Mouse (Mus musculus) olfactory bulb, adult 2 months (tissue): ENCODE data around the gene Fbxl13.

Source experiments
- CTCF ChIP-seq: fragments of 200-500 bp; IDR thresholded peaks from 2 replicates; pipeline ENCODE4 v1.5.1; 2012; ENCODE audit warnings: low read depth, mild to moderate bottlenecking, low read length, moderate library complexity; ENCODE audit not compliant: insufficient read depth
- POLR2A ChIP-seq: fragments of 200-500 bp; IDR thresholded peaks from 2 replicates; pipeline ENCODE4 v1.6.1; 2012; ENCODE audit warnings: mild to moderate bottlenecking, low read depth, low read length, moderate library complexity; ENCODE audit not compliant: insufficient read depth

DNA sequence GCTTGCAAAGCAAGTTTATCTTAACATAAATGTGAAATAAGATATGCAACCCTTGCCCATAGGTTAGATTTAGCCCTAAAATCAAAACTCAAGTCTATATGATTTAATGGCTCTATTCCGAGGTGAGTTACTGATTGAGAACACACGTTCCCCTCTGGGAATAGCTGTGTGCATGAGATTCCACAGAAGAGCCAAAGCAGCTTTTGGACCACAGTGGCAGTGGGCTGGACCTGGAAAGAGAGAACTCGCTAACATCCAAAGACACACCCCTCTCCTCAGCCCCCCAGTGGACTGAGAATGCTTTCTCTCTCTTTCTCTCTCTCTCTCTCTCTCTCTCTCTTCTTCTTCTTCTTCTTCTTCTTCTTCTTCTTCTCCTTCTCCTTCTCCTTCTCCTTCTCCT, 100.6 kb downstream of the Fbxl13 start:
- no peak for TF ChIP-seq POLR2A
- no peak for TF ChIP-seq CTCF
